Mouse (Mus musculus) megakaryocyte-erythroid progenitor cell, adult 5 weeks (primary cell): ENCODE data around the gene Gm9758. TPM values are rescaled to one million over a fixed set of nuclear protein-coding genes. Genes with fewer than 3 reads are reported as not detected.

Experiments
- polyA plus RNA-seq: library from polyadenylated mRNA; stranded (reverse); fragments of >175 nt; gene quantifications from 2 replicates; pipeline ENCODE4 v1.2.3, GENCODE M21; 2012

Gm9758 gene
- not detected in 2 replicates for polyA plus RNA-seq

DNA sequence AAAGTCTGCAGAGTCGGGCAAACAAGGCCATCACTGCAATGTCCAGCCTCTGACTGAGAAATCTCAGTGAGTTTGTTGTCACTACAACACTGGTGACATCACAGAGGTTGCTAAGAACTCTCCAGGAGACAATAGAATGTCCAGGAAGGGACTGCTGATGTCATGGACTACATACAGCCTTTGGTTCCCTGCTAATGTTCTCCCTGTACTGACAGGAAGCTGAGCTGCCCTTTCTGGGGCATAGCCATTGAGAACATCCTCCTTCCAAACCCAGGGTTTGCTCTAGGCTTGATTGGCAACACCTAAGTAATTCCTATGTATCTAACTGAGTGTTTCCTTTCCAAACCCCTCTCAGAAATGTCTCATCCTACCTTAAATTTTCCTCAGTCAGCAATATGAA is at the start of gene Gm9758:
TSS of gene Gm9758 (minus strand) at position 101 of the 400 bp plus-strand sequence.

DNA sequence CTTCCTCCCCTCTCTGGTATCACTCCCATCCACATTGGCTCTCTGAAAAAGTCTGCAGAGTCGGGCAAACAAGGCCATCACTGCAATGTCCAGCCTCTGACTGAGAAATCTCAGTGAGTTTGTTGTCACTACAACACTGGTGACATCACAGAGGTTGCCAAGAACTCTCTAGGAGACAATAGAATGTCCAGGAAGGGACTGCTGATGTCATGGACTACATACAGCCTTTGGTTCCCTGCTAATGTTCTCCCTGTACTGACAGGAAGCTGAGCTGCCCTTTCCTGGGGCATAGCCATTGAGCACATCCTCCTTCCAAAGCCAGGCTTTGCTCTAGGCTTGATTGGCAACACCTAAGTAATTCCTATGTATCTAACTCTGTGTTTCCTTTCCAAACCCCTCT is 23.6 kb upstream of the Gm9758 start, which contains the start of gene Speer4e:
TSS of gene Speer4e (minus strand) at position 101 of the 400 bp plus-strand sequence.

Other genes starting within 250 kb of the Gm9758 start
- not detected in 2 replicates for gene Speer4e, start 23.5 kb upstream of the Gm9758 start, polyA plus RNA-seq
- not detected in 2 replicates for gene Gm10354, start 64.0 kb upstream of the Gm9758 start, polyA plus RNA-seq
- gene Gm17019, start 118.1 kb upstream of the Gm9758 start, polyA plus RNA-seq = not detected in 2 replicates